Mouse (Mus musculus): ENCODE measurements around the gene Rin1.

DNA sequence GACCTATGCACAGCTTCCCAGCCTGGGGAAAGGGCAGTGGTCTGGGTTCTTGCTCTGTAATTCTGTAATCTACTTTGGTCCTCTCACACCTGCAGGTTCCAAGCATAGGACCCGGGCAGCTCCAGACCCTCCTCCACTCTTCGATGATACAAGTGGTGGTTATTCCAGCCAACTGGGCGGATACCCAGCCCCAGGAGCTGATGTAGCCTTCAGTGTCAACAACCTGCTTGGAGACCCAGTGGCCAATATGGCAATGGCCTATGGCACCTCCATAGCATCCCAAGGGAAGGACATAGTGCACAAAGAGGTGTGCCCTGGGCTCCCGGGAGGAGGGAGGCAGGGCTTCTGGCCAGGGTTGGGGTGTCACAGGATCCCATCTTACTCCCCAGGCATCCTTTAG, 39.0 kb downstream of the Rin1 start:
- TF ChIP-seq POLR2A (IDR thresholded peaks at IDR 0.05; ENCODE audit: low read depth, low read length) (no peak), CTCF (IDR thresholded peaks at IDR 0.05; ENCODE audit: borderline replicate concordance, insufficient read depth, low read length) (no peak)

All from embryonic fibroblast, embryonic 13.5 days (primary cell).